Mouse (Mus musculus): ENCODE data around the gene Card11. TPM values are rescaled to one million over a fixed set of nuclear protein-coding genes. Genes with fewer than 3 reads are reported as not detected.

The Card11 gene
- polyA plus RNA-seq, 1 experiment from 2014 or later: 0.25 TPM

- Histone ChIP-seq H3K27me3 (ENCODE audit: control insufficient read depth, insufficient read depth, low read length) (no peaks in the 10 kb centered on the region), H3K27ac (replicated peaks; ENCODE audit: low read depth, low read length) (no peak overlapping the region), H3K4me2 (ENCODE audit: low read depth, low read length) (no peak overlapping the region), H3K9ac (replicated peaks; ENCODE audit: low read length) (no peak overlapping the region), H3K4me1 (ENCODE audit: control insufficient read depth, insufficient read depth, low read length) (no peaks in the 10 kb centered on the region), H3K9me3 (replicated peaks; ENCODE audit: control insufficient read depth, low read length) (no peaks in the 10 kb centered on the region), H3K4me3 (ENCODE audit: low read depth, low read length) (no peak overlapping the region), H3K36me3 (replicated peaks; ENCODE audit: control insufficient read depth, insufficient read depth, low read depth, low read length) (no peaks in the 10 kb centered on the region)
- 74% methylated on average over 9 of the region's 9 CpGs for WGBS
- ATAC-seq (replicated peaks; ENCODE audit: insufficient number of reproducible peaks, low FRiP score, low TSS enrichment, low read depth): no peak
- DNase-seq (ENCODE audit: low spot score): no peak
Observed at GRCm38 (mm10) chr5:141013465-141013864, 13.1 kb upstream of the Card11 start.

- H3K4me2 ChIP-seq (ENCODE audit: low read depth, low read length): no peak overlapping the region
- H3K4me1 ChIP-seq (ENCODE audit: control insufficient read depth, insufficient read depth, low read length): no peaks in the 10 kb centered on the region
- DNase-seq (ENCODE audit: low spot score) (no peak), ATAC-seq (replicated peaks; ENCODE audit: insufficient number of reproducible peaks, low FRiP score, low TSS enrichment, low read depth) (no peak)
- WGBS: 71% methylated on average over 5 of the region's 5 CpGs
- no peaks in the 10 kb centered on the region for H3K9me3 ChIP-seq (replicated peaks; ENCODE audit: control insufficient read depth, low read length)
- no peaks in the 10 kb centered on the region for H3K27me3 ChIP-seq (ENCODE audit: control insufficient read depth, insufficient read depth, low read length)
- H3K9ac ChIP-seq (replicated peaks; ENCODE audit: low read length): no peak overlapping the region
- no peak overlapping the region for H3K4me3 ChIP-seq (ENCODE audit: low read depth, low read length)
- H3K36me3 ChIP-seq (replicated peaks; ENCODE audit: control insufficient read depth, insufficient read depth, low read depth, low read length): no peaks in the 10 kb centered on the region
- H3K27ac ChIP-seq (replicated peaks; ENCODE audit: low read depth, low read length): no peak overlapping the region
Observed at GRCm38 (mm10) chr5:141005491-141005890, 5.1 kb upstream of the Card11 start.

GRCm38 (mm10) chr5:141004078-141004763, 3.8 kb upstream of the Card11 start:
- H3K27ac ChIP-seq (replicated peaks; ENCODE audit: low read depth, low read length): no peak overlapping the region
- H3K9ac ChIP-seq (replicated peaks; ENCODE audit: low read length): no peak overlapping the region
- no peak overlapping the region for H3K4me2 ChIP-seq (ENCODE audit: low read depth, low read length)
- no peaks in the 10 kb centered on the region for H3K9me3 ChIP-seq (replicated peaks; ENCODE audit: control insufficient read depth, low read length)
- no peak overlapping the region for H3K4me3 ChIP-seq (ENCODE audit: low read depth, low read length)
- H3K27me3 ChIP-seq (ENCODE audit: control insufficient read depth, insufficient read depth, low read length): no peaks in the 10 kb centered on the region
- no peaks in the 10 kb centered on the region for H3K4me1 ChIP-seq (ENCODE audit: control insufficient read depth, insufficient read depth, low read length)
- no peak for ATAC-seq (replicated peaks; ENCODE audit: insufficient number of reproducible peaks, low FRiP score, low TSS enrichment, low read depth)
- DNase-seq (ENCODE audit: low spot score): no peak
- H3K36me3 ChIP-seq (replicated peaks; ENCODE audit: control insufficient read depth, insufficient read depth, low read depth, low read length): no peaks in the 10 kb centered on the region
- WGBS: 89% methylated on average over 3 of the region's 3 CpGs

GRCm38 (mm10) chr5:140999178-140999672, 1.2 kb downstream of the Card11 start:
- H3K9ac ChIP-seq (replicated peaks; ENCODE audit: low read length): no peak overlapping the region
- H3K27me3 ChIP-seq (ENCODE audit: control insufficient read depth, insufficient read depth, low read length): no peaks in the 10 kb centered on the region
- ATAC-seq (replicated peaks; ENCODE audit: insufficient number of reproducible peaks, low FRiP score, low TSS enrichment, low read depth) (no peak), DNase-seq (ENCODE audit: low spot score) (no peak)
- no peaks in the 10 kb centered on the region for H3K36me3 ChIP-seq (replicated peaks; ENCODE audit: control insufficient read depth, insufficient read depth, low read depth, low read length)
- 81% methylated on average over 7 of the region's 7 CpGs for WGBS
- H3K4me3 ChIP-seq (ENCODE audit: low read depth, low read length): no peak overlapping the region
- no peaks in the 10 kb centered on the region for H3K4me1 ChIP-seq (ENCODE audit: control insufficient read depth, insufficient read depth, low read length)
- H3K27ac ChIP-seq (replicated peaks; ENCODE audit: low read depth, low read length): no peak overlapping the region
- H3K4me2 ChIP-seq (ENCODE audit: low read depth, low read length): no peak overlapping the region
- no peaks in the 10 kb centered on the region for H3K9me3 ChIP-seq (replicated peaks; ENCODE audit: control insufficient read depth, low read length)

- H3K9ac ChIP-seq (replicated peaks; ENCODE audit: low read length): no peak overlapping the region
- H3K4me3 ChIP-seq (ENCODE audit: low read depth, low read length): no peak overlapping the region
- no peaks in the 10 kb centered on the region for H3K4me1 ChIP-seq (ENCODE audit: control insufficient read depth, insufficient read depth, low read length)
- no peak overlapping the region for H3K4me2 ChIP-seq (ENCODE audit: low read depth, low read length)
- H3K27ac ChIP-seq (replicated peaks; ENCODE audit: low read depth, low read length): no peak overlapping the region
- 82% methylated on average over 4 of the region's 4 CpGs for WGBS
- no peaks in the 10 kb centered on the region for H3K36me3 ChIP-seq (replicated peaks; ENCODE audit: control insufficient read depth, insufficient read depth, low read depth, low read length)
- no peak for DNase-seq (ENCODE audit: low spot score)
- ATAC-seq (replicated peaks; ENCODE audit: insufficient number of reproducible peaks, low FRiP score, low TSS enrichment, low read depth): no peak
- no peaks in the 10 kb centered on the region for H3K27me3 ChIP-seq (ENCODE audit: control insufficient read depth, insufficient read depth, low read length)
- no peaks in the 10 kb centered on the region for H3K9me3 ChIP-seq (replicated peaks; ENCODE audit: control insufficient read depth, low read length)
Observed at GRCm38 (mm10) chr5:140997767-140998166, 2.6 kb downstream of the Card11 start.

GRCm38 (mm10) chr5:140992093-140993070, 8.0 kb downstream of the Card11 start:
- WGBS: 68% methylated on average over 11 of the region's 11 CpGs
- no peak overlapping the region for H3K9ac ChIP-seq (replicated peaks; ENCODE audit: low read length)

GRCm38 (mm10) chr5:140985311-140986050, 14.9 kb downstream of the Card11 start:
- Histone ChIP-seq H3K9me3 (replicated peaks; ENCODE audit: control insufficient read depth, low read length) (no peaks in the 10 kb centered on the region), H3K27me3 (ENCODE audit: control insufficient read depth, insufficient read depth, low read length) (no peaks in the 10 kb centered on the region), H3K4me2 (ENCODE audit: low read depth, low read length) (no peak overlapping the region), H3K4me3 (ENCODE audit: low read depth, low read length) (no peak overlapping the region), H3K4me1 (ENCODE audit: control insufficient read depth, insufficient read depth, low read length) (no peaks in the 10 kb centered on the region), H3K36me3 (replicated peaks; ENCODE audit: control insufficient read depth, insufficient read depth, low read depth, low read length) (no peaks in the 10 kb centered on the region), H3K27ac (replicated peaks; ENCODE audit: low read depth, low read length) (no peak overlapping the region), H3K9ac (replicated peaks; ENCODE audit: low read length) (no peak overlapping the region)
- DNase-seq (ENCODE audit: low spot score): no peak
- 91% methylated on average over 9 of the region's 9 CpGs for WGBS
- no peak for ATAC-seq (replicated peaks; ENCODE audit: insufficient number of reproducible peaks, low FRiP score, low TSS enrichment, low read depth)

More at GRCm38 (mm10) chr5:140992093-140993070, 8.0 kb downstream of the Card11 start:
- DNase-seq (ENCODE audit: low spot score): no peak
- no peaks in the 10 kb centered on the region for H3K36me3 ChIP-seq (replicated peaks; ENCODE audit: control insufficient read depth, insufficient read depth, low read depth, low read length)
- H3K4me2 ChIP-seq (ENCODE audit: low read depth, low read length): no peak overlapping the region
- H3K4me1 ChIP-seq (ENCODE audit: control insufficient read depth, insufficient read depth, low read length): no peaks in the 10 kb centered on the region
- no peak overlapping the region for H3K27ac ChIP-seq (replicated peaks; ENCODE audit: low read depth, low read length)
- no peaks in the 10 kb centered on the region for H3K27me3 ChIP-seq (ENCODE audit: control insufficient read depth, insufficient read depth, low read length)
- no peaks in the 10 kb centered on the region for H3K9me3 ChIP-seq (replicated peaks; ENCODE audit: control insufficient read depth, low read length)
- no peak for ATAC-seq (replicated peaks; ENCODE audit: insufficient number of reproducible peaks, low FRiP score, low TSS enrichment, low read depth)
- no peak overlapping the region for H3K4me3 ChIP-seq (ENCODE audit: low read depth, low read length)
